Mouse (Mus musculus) heart, adult 2 months (tissue): Measurements from ENCODE around the gene Scgn.

Experiments used
- CTCF ChIP-seq: fragments of 200-600 bp; IDR thresholded peaks from 2 replicates; pipeline ENCODE4 v1.8.1; 2022; ENCODE audit warnings: antibody characterized with exemption, mild to moderate bottlenecking, moderate library complexity
- EP300 ChIP-seq: fragments of 200-500 bp; IDR thresholded peaks from 2 replicates; pipeline ENCODE4 v1.6.1; 2011; ENCODE audit warnings: low read depth, low read length, control low read depth; ENCODE audit not compliant: insufficient read depth
- POLR2A ChIP-seq: fragments of 200-500 bp; IDR thresholded peaks from 2 replicates; pipeline ENCODE4 v1.6.1; 2011; ENCODE audit warnings: mild to moderate bottlenecking, low read depth, low read length, control low read depth; ENCODE audit not compliant: insufficient read depth

- TF ChIP-seq CTCF (no peak), EP300 (no peak), POLR2A (no peak)
These were observed 84.1 kb downstream of the Scgn start for GRCm38 (mm10) chr13:23906906-23907305.
